Mouse (Mus musculus) kidney, postnatal 0 days (tissue): Measurements from ENCODE around the gene Gm2056. TPM values are rescaled to one million over a fixed set of nuclear protein-coding genes. Genes with fewer than 3 reads are reported as not detected.

Source experiments
- polyA plus RNA-seq: library from polyadenylated mRNA; unstranded; fragments of >200 nt; fragmentation: Nextera tagmentation; extraction: Ambion mirVana; gene quantifications from 2 replicates; pipeline ENCODE4 v1.2.1, GENCODE M21; 2015

The Gm2056 gene
- polyA plus RNA-seq, 1 experiment from 2014 or later: not detected

Other genes with a start within 250 kb of the Gm2056 start
- gene Gm21936, start 231.5 kb upstream of the Gm2056 start, polyA plus RNA-seq: not detected in 2 replicates
- not detected in 2 replicates for gene BB287469, start 210.4 kb upstream of the Gm2056 start, polyA plus RNA-seq
- not detected in 2 replicates for gene Gm2001, start 184.7 kb upstream of the Gm2056 start, polyA plus RNA-seq
- not detected in 2 replicates for gene Gm2016, start 152.9 kb upstream of the Gm2056 start, polyA plus RNA-seq
- not detected in 2 replicates for gene Gm2022, start 131.6 kb upstream of the Gm2056 start, polyA plus RNA-seq
- not detected in 2 replicates for gene Gm2035, start 107.1 kb upstream of the Gm2056 start, polyA plus RNA-seq
- gene Gm2042, start 72.9 kb upstream of the Gm2056 start, polyA plus RNA-seq: not detected in 2 replicates
- not detected in 2 replicates for gene Gm2075, start 15.2 kb upstream of the Gm2056 start, polyA plus RNA-seq
- gene Gm6803, start 8.2 kb upstream of the Gm2056 start, polyA plus RNA-seq: not detected in 2 replicates
- not detected in 2 replicates for gene Gm16368, start 56.7 kb downstream of the Gm2056 start, polyA plus RNA-seq
- 0.08 and 0.13 TPM in 2 replicates for gene Gm10436, start 155.1 kb downstream of the Gm2056 start, polyA plus RNA-seq
- gene Gm8332, start 223.1 kb downstream of the Gm2056 start, polyA plus RNA-seq: not detected in 2 replicates
- 0.59 and 1.1 TPM in 2 replicates for gene Gm5662, start 247.5 kb downstream of the Gm2056 start, polyA plus RNA-seq